In genomic region chr7:129524369-129524915, GRCm38 (mm10) we compare ENCODE assay signal across 24 mouse cellular contexts.
DNase-seq lines count a peak whose midpoint lies in the region; ATAC-seq and TF ChIP-seq lines count a peak whose summit lies in the region.
"Had no signal": no experiment of that assay in that cellular context is flagged by ENCODE, and none has a peak within 500 bp of the region (broad histone marks: within the 10 kb centered on the region; RNA-seq: fewer than 3 reads in every experiment).

No protein-coding gene starts in this region.

- no peak for TF ChIP-seq EP300 in liver, embryonic 14.5 days (IDR thresholded peaks at IDR 0.05; ENCODE audit: low read depth)
- TF ChIP-seq EP300 in liver, postnatal 0 days (IDR thresholded peaks at IDR 0.05; ENCODE audit: low read depth) = no peak

- H3K4me3 ChIP-seq in heart, embryonic 10.5 days = no peak overlapping the region
- H3K4me3 ChIP-seq in liver, adult 2 months (ENCODE audit: insufficient read depth, low read depth, low read length) = no peak overlapping the region
- no peak overlapping the region for H3K4me3 ChIP-seq in liver, embryonic 14.5 days (ENCODE audit: insufficient read depth in 1 of 2, low read depth in 2 of 2, low read length in 2 of 2)
- H3K4me3 ChIP-seq in liver, postnatal 0 days (ENCODE audit: low read depth, low read length) = no peak overlapping the region
- no peak overlapping the region for H3K4me3 ChIP-seq in midbrain, embryonic 11.5 days (ENCODE audit: low read depth, low read length)
- no peak overlapping the region for H3K4me3 ChIP-seq in midbrain, embryonic 15.5 days
- H3K4me3 ChIP-seq: embryonic facial prominence, embryonic 13.5 days; embryonic facial prominence, embryonic 15.5 days; erythroblast, embryonic 14.5 days; forebrain, embryonic 10.5 days; forebrain, embryonic 12.5 days had no signal

- TF ChIP-seq CTCF in liver, adult 2 months (IDR thresholded peaks at IDR 0.05; ENCODE audit: low read depth, low read length) = no peak
- no peak for TF ChIP-seq CTCF in liver, embryonic 14.5 days (IDR thresholded peaks at IDR 0.05; ENCODE audit: low read depth)
- TF ChIP-seq CTCF in liver, postnatal 0 days (IDR thresholded peaks at IDR 0.05; ENCODE audit: low read depth) = no peak

- no peak overlapping the region for H3K27ac ChIP-seq in heart, embryonic 10.5 days
- H3K27ac ChIP-seq in liver, adult 2 months (replicated peaks; ENCODE audit: insufficient read depth, low read depth, low read length) = peak overlapping the region; percentile 63
- no peak overlapping the region for H3K27ac ChIP-seq in liver, embryonic 14.5 days
- H3K27ac ChIP-seq in liver, postnatal 0 days (ENCODE audit: low read depth) = no peak overlapping the region; the same call in 1 of the 2 replicates
- H3K27ac ChIP-seq in midbrain, embryonic 11.5 days (ENCODE audit: low read depth, low read length) = no peak overlapping the region
- H3K27ac ChIP-seq in midbrain, embryonic 15.5 days = no peak overlapping the region
- H3K27ac ChIP-seq: embryonic facial prominence, embryonic 13.5 days; embryonic facial prominence, embryonic 15.5 days; forebrain, embryonic 10.5 days; forebrain, embryonic 12.5 days had no signal

- H3K9me3 ChIP-seq in heart, embryonic 10.5 days = no peaks in the 10 kb centered on the region
- H3K9me3 ChIP-seq in liver, embryonic 14.5 days (ENCODE audit: control insufficient read depth, low read length) = no peaks in the 10 kb centered on the region
- H3K9me3 ChIP-seq in liver, postnatal 0 days (ENCODE audit: low read length) = no peaks in the 10 kb centered on the region
- no peaks in the 10 kb centered on the region; the same call in 1 of the 2 replicates for H3K9me3 ChIP-seq in midbrain, embryonic 11.5 days (ENCODE audit: control insufficient read depth, low read length)
- H3K9me3 ChIP-seq in midbrain, embryonic 15.5 days = no peaks in the 10 kb centered on the region
- H3K9me3 ChIP-seq: embryonic facial prominence, embryonic 13.5 days; embryonic facial prominence, embryonic 15.5 days; forebrain, embryonic 12.5 days had no signal

- H3K27me3 ChIP-seq in heart, embryonic 10.5 days (ENCODE audit: insufficient read depth, poor library complexity, severe bottlenecking) = no peaks in the 10 kb centered on the region
- no peaks in the 10 kb centered on the region for H3K27me3 ChIP-seq in liver, adult 2 months (ENCODE audit: control insufficient read depth, insufficient read depth, low read length)
- H3K27me3 ChIP-seq in liver, embryonic 14.5 days (ENCODE audit: control insufficient read depth, insufficient read depth, low read length) = no peaks in the 10 kb centered on the region
- H3K27me3 ChIP-seq in liver, postnatal 0 days (ENCODE audit: insufficient read depth, low read length) = no peaks in the 10 kb centered on the region
- no peaks in the 10 kb centered on the region for H3K27me3 ChIP-seq in midbrain, embryonic 11.5 days (ENCODE audit: control insufficient read depth, insufficient read depth, low read length)
- H3K27me3 ChIP-seq in midbrain, embryonic 15.5 days (replicated peaks) = no peaks in the 10 kb centered on the region
- H3K27me3 ChIP-seq: embryonic facial prominence, embryonic 13.5 days; embryonic facial prominence, embryonic 15.5 days; forebrain, embryonic 12.5 days had no signal

- peak; percentile 70 for DNase-seq in heart, embryonic 10.5 days (ENCODE audit: low spot score)
- no peak for DNase-seq in heart, postnatal 10 days
- peak; percentile 4 for DNase-seq in liver, adult 2 months (ENCODE audit: extremely low read depth, low read depth, low spot score)
- DNase-seq in liver = no peak
- no peak for DNase-seq in liver, embryonic 14.5 days (ENCODE audit: low read depth in 3 of 3, low spot score in 3 of 3)
- no peak for DNase-seq in liver, postnatal 0 days
- DNase-seq in midbrain, embryonic 11.5 days (ENCODE audit: low spot score, missing footprints) = peak; percentile 54
- DNase-seq: adrenal gland, adult 2 months; adrenal gland, postnatal 10 days; adrenal gland, postnatal 25 days; cerebellum, adult 11 months; cerebellum, adult 18-20 months; cerebellum, adult 8-10 months; cerebellum, adult 9-11 months; cerebellum, postnatal 14 days; cerebellum, postnatal 36 days; embryo, embryonic 11 days had no signal

- no peak for TF ChIP-seq POLR2A in liver, adult 2 months (IDR thresholded peaks at IDR 0.05; ENCODE audit: extremely low read depth, insufficient read depth, low read length)

- no peak overlapping the region for H3K4me2 ChIP-seq in liver, embryonic 14.5 days (ENCODE audit: low read depth)
- H3K4me2 ChIP-seq in liver, postnatal 0 days (ENCODE audit: low read depth, low read length) = no peak overlapping the region
- H3K4me2 ChIP-seq in midbrain, embryonic 11.5 days = no peak overlapping the region
- no peak overlapping the region for H3K4me2 ChIP-seq in midbrain, embryonic 15.5 days
- H3K4me2 ChIP-seq: embryonic facial prominence, embryonic 13.5 days; embryonic facial prominence, embryonic 15.5 days; forebrain, embryonic 12.5 days had no signal

- H3K36me3 ChIP-seq in heart, embryonic 10.5 days = no peaks in the 10 kb centered on the region
- H3K36me3 ChIP-seq in liver, adult 2 months (ENCODE audit: control insufficient read depth, insufficient read depth, low read length) = no peaks in the 10 kb centered on the region
- no peaks in the 10 kb centered on the region for H3K36me3 ChIP-seq in liver, embryonic 14.5 days (replicated peaks; ENCODE audit: control insufficient read depth, insufficient read depth, low read depth)
- H3K36me3 ChIP-seq in liver, postnatal 0 days (replicated peaks; ENCODE audit: insufficient read depth, low read length) = no peaks in the 10 kb centered on the region
- H3K36me3 ChIP-seq in midbrain, embryonic 11.5 days (ENCODE audit: control insufficient read depth, insufficient read depth, low read length) = no peaks in the 10 kb centered on the region
- no peaks in the 10 kb centered on the region for H3K36me3 ChIP-seq in midbrain, embryonic 15.5 days (replicated peaks)
- H3K36me3 ChIP-seq: embryonic facial prominence, embryonic 13.5 days; embryonic facial prominence, embryonic 15.5 days; forebrain, embryonic 10.5 days; forebrain, embryonic 12.5 days had no signal

- H3K4me1 ChIP-seq in heart, embryonic 10.5 days = peaks cover 3% of the 10 kb centered on the region; the same call in 1 of the 2 replicates
- peaks cover 3% of the 10 kb centered on the region; the same call in 1 of the 2 replicates for H3K4me1 ChIP-seq in liver, adult 2 months (ENCODE audit: control insufficient read depth, insufficient read depth, low read length)
- H3K4me1 ChIP-seq in liver, embryonic 14.5 days (replicated peaks; ENCODE audit: control insufficient read depth in 2 of 2, insufficient read depth in 2 of 2, low read length in 1 of 2) = no peaks in the 10 kb centered on the region
- H3K4me1 ChIP-seq in liver, postnatal 0 days (ENCODE audit: insufficient read depth) = no peaks in the 10 kb centered on the region
- no peaks in the 10 kb centered on the region for H3K4me1 ChIP-seq in midbrain, embryonic 11.5 days (ENCODE audit: control insufficient read depth, insufficient read depth, low read length)
- H3K4me1 ChIP-seq in midbrain, embryonic 15.5 days = no peaks in the 10 kb centered on the region
- H3K4me1 ChIP-seq: embryonic facial prominence, embryonic 13.5 days; embryonic facial prominence, embryonic 15.5 days; forebrain, embryonic 12.5 days had no signal

- no peak overlapping the region for H3K9ac ChIP-seq in liver, adult 2 months (ENCODE audit: low read depth, low read length)
- no peak overlapping the region for H3K9ac ChIP-seq in liver, embryonic 14.5 days (replicated peaks)
- H3K9ac ChIP-seq in liver, postnatal 0 days (replicated peaks) = no peak overlapping the region
- H3K9ac ChIP-seq in midbrain, embryonic 11.5 days (ENCODE audit: low read length) = no peak overlapping the region
- no peak overlapping the region for H3K9ac ChIP-seq in midbrain, embryonic 15.5 days
- H3K9ac ChIP-seq: embryonic facial prominence, embryonic 13.5 days; embryonic facial prominence, embryonic 15.5 days; forebrain, embryonic 12.5 days had no signal

- 51% methylated on average over 1 of the region's 1 CpGs for WGBS in heart, embryonic 10.5 days
- 70% methylated on average over 1 of the region's 1 CpGs for WGBS in liver, adult 2 months
- WGBS in liver, embryonic 14.5 days (ENCODE audit: insufficient replicate concordance) = 60% methylated on average over 1 of the region's 1 CpGs
- 86% methylated on average over 1 of the region's 1 CpGs for WGBS in liver, postnatal 0 days (ENCODE audit: insufficient replicate concordance)
- WGBS in midbrain, embryonic 11.5 days = 96% methylated on average over 1 of the region's 1 CpGs
- 88% methylated on average over 1 of the region's 1 CpGs for WGBS in midbrain, embryonic 15.5 days

- 0 out of 2 replicates have a peak, but pooled peaks have one; percentile 39 for ATAC-seq in liver, embryonic 14.5 days (ENCODE audit: insufficient read depth)
- no peak for ATAC-seq in liver, postnatal 0 days
- no peak for ATAC-seq in midbrain, embryonic 11.5 days (ENCODE audit: low FRiP score)
- ATAC-seq in midbrain, embryonic 15.5 days (replicated peaks) = no peak
- ATAC-seq: forebrain, embryonic 14.5 days had no signal

- intact Hi-C loops in heart, postnatal 10 days (cut with DNase I) = no loop called here

- no peaks in the 10 kb centered on the region for H3K79me2 ChIP-seq in liver, adult 2 months (ENCODE audit: control insufficient read depth, insufficient read depth, low read length)

Comparison
In these comparisons a context has a peak if more than half of its experiments do, and no peak if none do; other contexts are left out.
1. DNase-seq: peak in heart, embryonic 10.5 days (single experiment), liver, adult 2 months (single experiment) and midbrain, embryonic 11.5 days (single experiment); none in heart, postnatal 10 days (0 of 2), liver (single experiment), liver, embryonic 14.5 days (0 of 3) and liver, postnatal 0 days (single experiment).